ENCODE assay signal across 14 mouse cellular contexts in genomic region chr11:118416046-118416445, GRCm38 (mm10). TPM values are rescaled to one million over a fixed set of nuclear protein-coding genes. Genes with fewer than 3 reads are reported as not detected.
DNase-seq lines count a peak whose midpoint lies in the region; ATAC-seq and TF ChIP-seq lines count a peak whose summit lies in the region.
"Had no signal": no experiment of that assay in that cellular context is flagged by ENCODE, and none has a peak within 500 bp of the region (broad histone marks: within the 10 kb centered on the region; RNA-seq: fewer than 3 reads in every experiment).

No protein-coding gene starts in this region.

- DNase-seq in gastrocnemius, postnatal 10 days: peak; percentile 39
- no peak for DNase-seq in gastrocnemius, postnatal 25 days
- DNase-seq in liver, adult 2 months (ENCODE audit: extremely low read depth, low read depth, low spot score): peak; percentile 42
- DNase-seq in liver: no peak
- no peak for DNase-seq in left cerebral cortex, adult 2 months (ENCODE audit: extremely low spot score in 1 of 2, low spot score in 2 of 2)
- DNase-seq: kidney, postnatal 10 days; layer of hippocampus, adult 9-11 months; midbrain, embryonic 14.5 days had no signal

- no peaks in the 10 kb centered on the region; the same call in 1 of the 2 replicates for H3K36me3 ChIP-seq in liver, adult 2 months (ENCODE audit: control insufficient read depth, insufficient read depth, low read length)
- H3K36me3 ChIP-seq in intestine, embryonic 15.5 days: peaks cover 24% of the 10 kb centered on the region
- peaks cover 6% of the 10 kb centered on the region for H3K36me3 ChIP-seq in small intestine, adult 2 months (ENCODE audit: control insufficient read depth, insufficient read depth, low read length)

- intact Hi-C loops in left cerebral cortex, adult 2 months (cut with DNase I): no loop called here

- H3K4me2 ChIP-seq in intestine, embryonic 15.5 days (replicated peaks): peak overlapping the region; percentile 65
- H3K4me2 ChIP-seq: liver, embryonic 15.5 days had no signal

- no peak overlapping the region for H3K27ac ChIP-seq in liver, adult 2 months (replicated peaks; ENCODE audit: insufficient read depth, low read depth, low read length)
- peak overlapping the region; percentile 72 for H3K27ac ChIP-seq in intestine, embryonic 15.5 days
- peak overlapping the region; percentile 94 for H3K27ac ChIP-seq in small intestine, adult 2 months (ENCODE audit: insufficient read depth, low read depth, low read length)
- H3K27ac ChIP-seq in left cerebral cortex, adult 2 months: no peak overlapping the region
- H3K27ac ChIP-seq: heart, embryonic 10.5 days; liver, embryonic 15.5 days had no signal

- H3K4me3 ChIP-seq in liver, adult 2 months (ENCODE audit: insufficient read depth, low read depth, low read length): no peak overlapping the region
- H3K4me3 ChIP-seq in intestine, embryonic 15.5 days (replicated peaks): 0 out of 2 replicates have a peak overlapping the region, but pooled peaks have one; percentile 2
- peak overlapping the region; percentile 62 for H3K4me3 ChIP-seq in small intestine, adult 2 months (ENCODE audit: low read depth, low read length)
- H3K4me3 ChIP-seq in left cerebral cortex, adult 2 months: no peak overlapping the region
- H3K4me3 ChIP-seq: heart, embryonic 10.5 days; liver, embryonic 15.5 days had no signal

- peak; percentile 37 for ATAC-seq in intestine, embryonic 15.5 days
- ATAC-seq: CD4-positive, CD25-positive, alpha-beta regulatory T cell, adult 4 months; hindbrain, embryonic 16.5 days had no signal

- H3K79me2 ChIP-seq in liver, adult 2 months (ENCODE audit: control insufficient read depth, insufficient read depth, low read length): peaks cover 14% of the 10 kb centered on the region; the same call in 1 of the 2 replicates

- H3K9me3 ChIP-seq in intestine, embryonic 15.5 days: no peaks in the 10 kb centered on the region
- H3K9me3 ChIP-seq: heart, embryonic 10.5 days; liver, embryonic 15.5 days had no signal

- no peaks in the 10 kb centered on the region for H3K27me3 ChIP-seq in liver, adult 2 months (ENCODE audit: control insufficient read depth, insufficient read depth, low read length)
- H3K27me3 ChIP-seq in intestine, embryonic 15.5 days (replicated peaks): no peaks in the 10 kb centered on the region
- H3K27me3 ChIP-seq in small intestine, adult 2 months (ENCODE audit: control insufficient read depth, insufficient read depth, low read length): no peaks in the 10 kb centered on the region
- H3K27me3 ChIP-seq: liver, embryonic 15.5 days had no signal

- no peak for TF ChIP-seq POLR2A in liver, adult 2 months (IDR thresholded peaks at IDR 0.05; ENCODE audit: extremely low read depth, insufficient read depth, low read length)
- TF ChIP-seq POLR2A in small intestine, adult 2 months (IDR thresholded peaks at IDR 0.05; ENCODE audit: low read depth, low read length): no peak

- H3K9ac ChIP-seq in liver, adult 2 months (ENCODE audit: low read depth, low read length): no peak overlapping the region
- H3K9ac ChIP-seq in intestine, embryonic 15.5 days: no peak overlapping the region
- H3K9ac ChIP-seq: liver, embryonic 15.5 days had no signal

- TF ChIP-seq CTCF in liver, adult 2 months (IDR thresholded peaks at IDR 0.05; ENCODE audit: low read depth, low read length): no peak
- no peak for TF ChIP-seq CTCF in small intestine, adult 2 months (IDR thresholded peaks at IDR 0.05; ENCODE audit: extremely low read depth, insufficient read length, insufficient replicate concordance, low read depth, low read length)
- no peak for TF ChIP-seq CTCF in left cerebral cortex, adult 2 months (IDR thresholded peaks at IDR 0.05)

- 41% methylated on average over 7 of the region's 7 CpGs for WGBS in liver, adult 2 months
- 67% methylated on average over 7 of the region's 7 CpGs for WGBS in intestine, embryonic 15.5 days
- WGBS in small intestine, adult 2 months: 23% methylated on average over 7 of the region's 7 CpGs

- H3K4me1 ChIP-seq in liver, adult 2 months (ENCODE audit: control insufficient read depth, insufficient read depth, low read length): peaks cover 12% of the 10 kb centered on the region
- H3K4me1 ChIP-seq in intestine, embryonic 15.5 days (replicated peaks): peaks cover 38% of the 10 kb centered on the region
- H3K4me1 ChIP-seq in small intestine, adult 2 months (ENCODE audit: control insufficient read depth, insufficient read depth, insufficient read length, low read length): peaks cover 49% of the 10 kb centered on the region

RNA-seq across cellular contexts. Expression of gene Cant1, which starts 2.8 kb away (rescaled TPM):
- 10 to 100 TPM; 13.1 to 14.9 TPM for total RNA-seq in gastrocnemius, postnatal 10 days (2021)
- total RNA-seq in gastrocnemius, postnatal 25 days (2021): 1 to 10 TPM; 9.3 to 9.9 TPM
- 11.4 and 16.4 TPM in 2 replicates for total RNA-seq in liver, adult 2 months (2014; rRNA removed)
- polyA plus RNA-seq in liver, adult 2 months (2012; rRNA removed): 23.0 and 25.7 TPM in 2 replicates
- polyA plus RNA-seq in intestine, embryonic 15.5 days (2015; fragmentation: Nextera tagmentation; extraction: Ambion mirVana): 39.7 and 44.3 TPM in 2 replicates
- polyA plus RNA-seq in small intestine, adult 2 months (2012; rRNA removed): 73.6 and 158 TPM in 2 replicates
- 10 to 100 TPM; 37.9 to 41.0 TPM for total RNA-seq in left cerebral cortex, adult 2 months (2021)

RNA-seq across cellular contexts. Expression of gene C1qtnf1, which starts 12.0 kb away (rescaled TPM):
- total RNA-seq in gastrocnemius, postnatal 10 days (2021): 10 to 100 TPM; 31.8 to 37.4 TPM
- total RNA-seq in gastrocnemius, postnatal 25 days (2021): 10 to 100 TPM in 1 of 2 experiments, 1 to 10 TPM in 1; 9.2 to 13.4 TPM
- 6.6 and 9.9 TPM in 2 replicates for total RNA-seq in liver, adult 2 months (2014; rRNA removed)
- 8.1 and 9.2 TPM in 2 replicates for polyA plus RNA-seq in liver, adult 2 months (2012; rRNA removed)
- 6.3 and 6.6 TPM in 2 replicates for polyA plus RNA-seq in intestine, embryonic 15.5 days (2015; fragmentation: Nextera tagmentation; extraction: Ambion mirVana)
- polyA plus RNA-seq in small intestine, adult 2 months (2012; rRNA removed): 3.3 and 4.3 TPM in 2 replicates
- total RNA-seq in left cerebral cortex, adult 2 months (2021): 1 to 10 TPM; 3.3 to 4.8 TPM
- polyA plus RNA-seq: CD4-positive, CD25-positive, alpha-beta regulatory T cell, adult 4 months had no signal

RNA-seq across cellular contexts. Expression of gene Lgals3bp, which starts 14.2 kb away (rescaled TPM):
- 10 to 100 TPM; 10.7 to 18.2 TPM for total RNA-seq in gastrocnemius, postnatal 10 days (2021)
- 10 to 100 TPM; 11.0 to 14.7 TPM for total RNA-seq in gastrocnemius, postnatal 25 days (2021)
- 20.2 and 23.9 TPM in 2 replicates for total RNA-seq in liver, adult 2 months (2014; rRNA removed)
- 136 and 216 TPM in 2 replicates for polyA plus RNA-seq in liver, adult 2 months (2012; rRNA removed)
- 153 and 171 TPM in 2 replicates for polyA plus RNA-seq in intestine, embryonic 15.5 days (2015; fragmentation: Nextera tagmentation; extraction: Ambion mirVana)
- polyA plus RNA-seq in small intestine, adult 2 months (2012; rRNA removed): 372 and 739 TPM in 2 replicates
- total RNA-seq in left cerebral cortex, adult 2 months (2021): 10 to 100 TPM; 17.1 to 20.0 TPM

Comparison
In these comparisons a context has a peak if more than half of its experiments do, and no peak if none do; other contexts are left out.
1. DNase-seq: peak in gastrocnemius, postnatal 10 days (single experiment) and liver, adult 2 months (single experiment); none in gastrocnemius, postnatal 25 days (single experiment), liver (single experiment) and left cerebral cortex, adult 2 months (0 of 2).
2. H3K27ac ChIP-seq: peak in intestine, embryonic 15.5 days (single experiment) and small intestine, adult 2 months (single experiment); none in liver, adult 2 months (single experiment) and left cerebral cortex, adult 2 months (single experiment).
3. H3K4me3 ChIP-seq: peak in intestine, embryonic 15.5 days (single experiment) and small intestine, adult 2 months (single experiment); none in liver, adult 2 months (single experiment) and left cerebral cortex, adult 2 months (single experiment).